Mouse (Mus musculus): ENCODE results near the gene Rabl3. TPM values are rescaled to one million over a fixed set of nuclear protein-coding genes. Genes with fewer than 3 reads are reported as not detected.

Rabl3 gene
- polyA plus RNA-seq, 1 experiment = 0.94 TPM

GRCm38 (mm10) chr16:37603431-37603830 is 63.7 kb downstream of the Rabl3 start:
- Histone ChIP-seq H3K27ac (ENCODE audit: insufficient read depth, low read length) (no peak overlapping the region), H3K36me3 (ENCODE audit: control insufficient read depth, insufficient read depth, low read length) (no peaks in the 10 kb centered on the region), H3K4me1 (ENCODE audit: control insufficient read depth, insufficient read depth, insufficient read length) (no peaks in the 10 kb centered on the region), H3K27me3 (ENCODE audit: control insufficient read depth, insufficient read depth, low read length) (no peaks in the 10 kb centered on the region), H3K4me3 (ENCODE audit: extremely low read depth, insufficient read depth, insufficient read length) (no peak overlapping the region)
- no peak for DNase-seq (ENCODE audit: low read depth in 1 of 2, low spot score in 2 of 2)
- no peak for TF ChIP-seq CTCF (IDR thresholded peaks at IDR 0.05; ENCODE audit: extremely low read depth, insufficient read depth, insufficient read length, insufficient replicate concordance)
- WGBS = 94% methylated on average over 1 of the region's 1 CpGs

GRCm38 (mm10) chr16:37604243-37604642 is 64.6 kb downstream of the Rabl3 start:
- Histone ChIP-seq H3K4me3 (ENCODE audit: extremely low read depth, insufficient read depth, insufficient read length) (no peak overlapping the region), H3K27ac (ENCODE audit: insufficient read depth, low read length) (no peak overlapping the region), H3K36me3 (ENCODE audit: control insufficient read depth, insufficient read depth, low read length) (no peaks in the 10 kb centered on the region), H3K27me3 (ENCODE audit: control insufficient read depth, insufficient read depth, low read length) (no peaks in the 10 kb centered on the region), H3K4me1 (ENCODE audit: control insufficient read depth, insufficient read depth, insufficient read length) (no peaks in the 10 kb centered on the region)
- TF ChIP-seq CTCF (IDR thresholded peaks at IDR 0.05; ENCODE audit: extremely low read depth, insufficient read depth, insufficient read length, insufficient replicate concordance) = no peak
- no peak for TF ChIP-seq POLR2A (IDR thresholded peaks at IDR 0.05; ENCODE audit: low read depth, low read length)
- DNase-seq (ENCODE audit: low read depth in 1 of 2, low spot score in 2 of 2) = no peak
- WGBS = 89% methylated on average over 6 of the region's 6 CpGs

GRCm38 (mm10) chr16:37610333-37610732 is 70.6 kb downstream of the Rabl3 start:
- WGBS = 85% methylated on average over 8 of the region's 8 CpGs
- no peak for DNase-seq (ENCODE audit: low read depth in 1 of 2, low spot score in 2 of 2)
- Histone ChIP-seq H3K27me3 (ENCODE audit: control insufficient read depth, insufficient read depth, low read length) (no peaks in the 10 kb centered on the region), H3K4me1 (ENCODE audit: control insufficient read depth, insufficient read depth, insufficient read length) (no peaks in the 10 kb centered on the region), H3K27ac (ENCODE audit: insufficient read depth, low read length) (no peak overlapping the region), H3K4me3 (ENCODE audit: extremely low read depth, insufficient read depth, insufficient read length) (no peak overlapping the region), H3K36me3 (ENCODE audit: control insufficient read depth, insufficient read depth, low read length) (no peaks in the 10 kb centered on the region)
- no peak for TF ChIP-seq POLR2A (IDR thresholded peaks at IDR 0.05; ENCODE audit: low read depth, low read length)

GRCm38 (mm10) chr16:37611072-37611471 is 71.4 kb downstream of the Rabl3 start:
- no peaks in the 10 kb centered on the region; the same call in 1 of the 2 replicates for H3K27me3 ChIP-seq (ENCODE audit: control insufficient read depth, insufficient read depth, low read length)
- no peak overlapping the region for H3K27ac ChIP-seq (ENCODE audit: insufficient read depth, low read length)
- H3K4me1 ChIP-seq (ENCODE audit: control insufficient read depth, insufficient read depth, insufficient read length) = no peaks in the 10 kb centered on the region
- DNase-seq (ENCODE audit: low read depth in 1 of 2, low spot score in 2 of 2) = no peak
- H3K36me3 ChIP-seq (ENCODE audit: control insufficient read depth, insufficient read depth, low read length) = no peaks in the 10 kb centered on the region
- TF ChIP-seq POLR2A (IDR thresholded peaks at IDR 0.05; ENCODE audit: low read depth, low read length) (no peak), CTCF (IDR thresholded peaks at IDR 0.05; ENCODE audit: extremely low read depth, insufficient read depth, insufficient read length, insufficient replicate concordance) (no peak)
- no peak overlapping the region for H3K4me3 ChIP-seq (ENCODE audit: extremely low read depth, insufficient read depth, insufficient read length)
- 94% methylated on average over 7 of the region's 7 CpGs for WGBS

- Histone ChIP-seq H3K4me1 (ENCODE audit: control insufficient read depth, insufficient read depth, insufficient read length) (no peaks in the 10 kb centered on the region), H3K4me3 (ENCODE audit: extremely low read depth, insufficient read depth, insufficient read length) (no peak overlapping the region), H3K27me3 (ENCODE audit: control insufficient read depth, insufficient read depth, low read length) (no peaks in the 10 kb centered on the region; the same call in 1 of the 2 replicates), H3K27ac (ENCODE audit: insufficient read depth, low read length) (no peak overlapping the region), H3K36me3 (ENCODE audit: control insufficient read depth, insufficient read depth, low read length) (no peaks in the 10 kb centered on the region)
- TF ChIP-seq CTCF (IDR thresholded peaks at IDR 0.05; ENCODE audit: extremely low read depth, insufficient read depth, insufficient read length, insufficient replicate concordance) = no peak
- no peak for TF ChIP-seq POLR2A (IDR thresholded peaks at IDR 0.05; ENCODE audit: low read depth, low read length)
- DNase-seq (ENCODE audit: low read depth in 1 of 2, low spot score in 2 of 2) = no peak
- 90% methylated on average over 5 of the region's 5 CpGs for WGBS
Observed at GRCm38 (mm10) chr16:37612013-37612412, 72.3 kb downstream of the Rabl3 start.

DNA sequence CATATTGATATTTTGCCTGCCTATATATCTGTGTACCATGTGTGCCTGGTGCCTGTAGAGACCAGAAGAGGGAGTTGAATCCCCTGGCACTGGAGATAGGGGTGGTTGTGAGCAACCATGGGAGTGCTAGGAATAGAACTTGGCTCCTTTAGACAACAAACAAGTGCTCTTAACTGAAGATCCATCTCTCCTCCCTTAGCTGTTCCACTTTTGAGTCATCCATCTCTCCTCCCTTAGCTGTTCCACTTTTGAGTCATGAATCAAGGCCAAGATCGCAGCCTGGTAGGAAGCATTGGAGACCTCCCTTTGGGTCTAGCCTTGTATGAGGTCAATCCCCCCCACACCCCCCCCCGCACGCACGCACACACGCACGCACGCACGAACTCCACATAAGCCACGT is 74.9 kb downstream of the Rabl3 start:
- Histone ChIP-seq H3K27ac (ENCODE audit: insufficient read depth, low read length) (no peak overlapping the region), H3K4me1 (ENCODE audit: control insufficient read depth, insufficient read depth, insufficient read length) (no peaks in the 10 kb centered on the region), H3K4me3 (ENCODE audit: extremely low read depth, insufficient read depth, insufficient read length) (no peak overlapping the region), H3K27me3 (ENCODE audit: control insufficient read depth, insufficient read depth, low read length) (no peaks in the 10 kb centered on the region; the same call in 1 of the 2 replicates), H3K36me3 (ENCODE audit: control insufficient read depth, insufficient read depth, low read length) (no peaks in the 10 kb centered on the region)
- TF ChIP-seq POLR2A (IDR thresholded peaks at IDR 0.05; ENCODE audit: low read depth, low read length) (no peak), CTCF (IDR thresholded peaks at IDR 0.05; ENCODE audit: extremely low read depth, insufficient read depth, insufficient read length, insufficient replicate concordance) (no peak)
- no peak for DNase-seq (ENCODE audit: low read depth in 1 of 2, low spot score in 2 of 2)
- 90% methylated on average over 9 of the region's 9 CpGs for WGBS

GRCm38 (mm10) chr16:37615429-37615828 is 75.7 kb downstream of the Rabl3 start:
- H3K4me3 ChIP-seq (ENCODE audit: extremely low read depth, insufficient read depth, insufficient read length) = no peak overlapping the region
- H3K27me3 ChIP-seq (ENCODE audit: control insufficient read depth, insufficient read depth, low read length) = no peaks in the 10 kb centered on the region; the same call in 1 of the 2 replicates
- no peak for DNase-seq (ENCODE audit: low read depth in 1 of 2, low spot score in 2 of 2)
- WGBS = 88% methylated on average over 8 of the region's 8 CpGs
- no peak overlapping the region for H3K27ac ChIP-seq (ENCODE audit: insufficient read depth, low read length)
- no peaks in the 10 kb centered on the region for H3K36me3 ChIP-seq (ENCODE audit: control insufficient read depth, insufficient read depth, low read length)
- TF ChIP-seq CTCF (IDR thresholded peaks at IDR 0.05; ENCODE audit: extremely low read depth, insufficient read depth, insufficient read length, insufficient replicate concordance) = no peak
- TF ChIP-seq POLR2A (IDR thresholded peaks at IDR 0.05; ENCODE audit: low read depth, low read length) = no peak
- no peaks in the 10 kb centered on the region for H3K4me1 ChIP-seq (ENCODE audit: control insufficient read depth, insufficient read depth, insufficient read length)
